Mouse (Mus musculus): ENCODE measurements around the gene Ppp2r2c. TPM values are rescaled to one million over a fixed set of nuclear protein-coding genes. Genes with fewer than 3 reads are reported as not detected.

The Ppp2r2c gene
- polyA plus RNA-seq, 1 experiment from 2014 or later, result 0.24 TPM

DNA sequence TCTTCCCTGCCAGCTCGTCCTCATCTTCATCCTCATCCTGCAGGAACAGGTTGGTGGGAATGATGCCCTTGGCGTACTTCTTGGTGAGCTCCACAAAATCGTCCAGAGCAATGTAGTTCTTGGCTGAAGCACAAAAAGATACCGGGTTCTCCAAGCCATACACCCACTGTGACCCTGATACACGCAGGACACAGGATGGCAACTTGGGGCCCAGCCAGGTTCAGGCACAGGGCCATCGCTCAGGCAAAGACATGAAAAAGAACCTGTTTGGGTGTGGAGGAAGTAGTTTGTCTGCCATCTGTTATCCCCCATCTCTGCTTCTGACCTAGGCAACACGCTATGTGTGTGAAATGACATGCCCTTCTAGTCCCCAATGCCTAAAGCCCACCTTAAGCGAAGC, 103.3 kb downstream of the Ppp2r2c start:
- Histone ChIP-seq H3K4me2 (ENCODE audit: low read depth, severe bottlenecking) (no peak overlapping the region), H3K4me1 (ENCODE audit: control insufficient read depth, insufficient read depth, low read length) (no peaks in the 10 kb centered on the region), H3K9me3 (ENCODE audit: control insufficient read depth, low read length) (no peaks in the 10 kb centered on the region), H3K4me3 (ENCODE audit: low read depth, low read length) (no peak overlapping the region), H3K9ac (ENCODE audit: low read length) (no peak overlapping the region), H3K36me3 (ENCODE audit: control insufficient read depth, insufficient read depth, low read length) (peaks cover 6% of the 10 kb centered on the region; the same call in 1 of the 2 replicates), H3K27ac (replicated peaks; ENCODE audit: low read depth, low read length) (no peak overlapping the region), H3K27me3 (ENCODE audit: control insufficient read depth, insufficient read depth, low read length) (no peaks in the 10 kb centered on the region)
- ATAC-seq (ENCODE audit: insufficient number of reproducible peaks, low FRiP score, low TSS enrichment, low read depth), result no peak
- WGBS, result 88% methylated on average over 8 of the region's 8 CpGs
- no peak for DNase-seq (ENCODE audit: low spot score)

DNA sequence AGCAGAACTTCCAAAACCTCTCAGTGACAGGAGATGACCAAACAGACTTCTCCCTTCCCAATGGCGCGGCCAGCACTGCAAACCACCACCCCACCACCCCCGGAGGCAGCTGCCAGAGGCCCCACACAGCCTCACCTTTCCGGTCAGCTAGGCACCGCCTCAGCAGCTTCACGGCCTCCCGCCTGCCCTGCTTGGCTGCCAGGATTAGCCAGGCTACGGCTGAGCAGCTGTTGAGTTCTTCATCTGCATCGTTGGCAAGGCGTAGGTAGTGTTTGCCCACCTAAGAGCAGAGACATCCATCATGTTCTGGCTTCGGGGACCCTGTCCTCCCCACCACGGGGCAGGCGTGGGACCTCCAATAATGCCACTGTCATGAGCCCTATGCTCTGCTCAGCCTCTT, 107.0 kb downstream of the Ppp2r2c start:
- WGBS, result 84% methylated on average over 13 of the region's 13 CpGs
- Histone ChIP-seq H3K4me2 (ENCODE audit: low read depth, severe bottlenecking) (no peak overlapping the region), H3K27ac (replicated peaks; ENCODE audit: low read depth, low read length) (no peak overlapping the region), H3K27me3 (ENCODE audit: control insufficient read depth, insufficient read depth, low read length) (no peaks in the 10 kb centered on the region), H3K9ac (ENCODE audit: low read length) (no peak overlapping the region), H3K36me3 (ENCODE audit: control insufficient read depth, insufficient read depth, low read length) (no peaks in the 10 kb centered on the region), H3K4me3 (ENCODE audit: low read depth, low read length) (no peak overlapping the region), H3K4me1 (ENCODE audit: control insufficient read depth, insufficient read depth, low read length) (no peaks in the 10 kb centered on the region), H3K9me3 (ENCODE audit: control insufficient read depth, low read length) (no peaks in the 10 kb centered on the region)
- DNase-seq (ENCODE audit: low spot score) (no peak), ATAC-seq (ENCODE audit: insufficient number of reproducible peaks, low FRiP score, low TSS enrichment, low read depth) (no peak)

DNA sequence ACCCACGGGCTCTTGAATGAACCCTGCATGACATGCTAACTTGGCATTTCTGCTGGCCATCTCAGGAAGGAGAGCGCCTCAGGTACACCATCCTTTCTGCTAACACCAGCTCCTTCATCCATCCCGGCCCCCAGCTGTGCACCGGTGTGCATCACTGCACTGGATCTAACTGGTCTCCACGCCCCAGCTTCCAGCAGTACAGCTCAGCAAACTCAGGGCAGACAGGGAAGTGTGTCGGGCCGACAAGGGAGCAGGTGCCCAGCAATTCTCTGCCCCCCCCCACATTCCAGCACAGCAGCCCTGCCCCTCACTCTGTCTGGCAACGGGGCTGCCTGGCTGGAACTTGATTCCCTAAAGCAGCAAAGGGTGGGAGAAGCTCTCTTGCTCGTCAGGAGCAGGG, 109.5 kb downstream of the Ppp2r2c start:
- H3K9ac ChIP-seq (ENCODE audit: low read length), result no peak overlapping the region
- no peak overlapping the region for H3K4me2 ChIP-seq (ENCODE audit: low read depth, severe bottlenecking)
- no peak for DNase-seq (ENCODE audit: low spot score)
- H3K4me1 ChIP-seq (ENCODE audit: control insufficient read depth, insufficient read depth, low read length), result no peaks in the 10 kb centered on the region
- 74% methylated on average over 9 of the region's 9 CpGs for WGBS
- H3K36me3 ChIP-seq (ENCODE audit: control insufficient read depth, insufficient read depth, low read length), result no peaks in the 10 kb centered on the region
- H3K9me3 ChIP-seq (ENCODE audit: control insufficient read depth, low read length), result no peaks in the 10 kb centered on the region
- no peak overlapping the region for H3K27ac ChIP-seq (replicated peaks; ENCODE audit: low read depth, low read length)
- no peak overlapping the region for H3K4me3 ChIP-seq (ENCODE audit: low read depth, low read length)
- H3K27me3 ChIP-seq (ENCODE audit: control insufficient read depth, insufficient read depth, low read length), result no peaks in the 10 kb centered on the region
- no peak for ATAC-seq (ENCODE audit: insufficient number of reproducible peaks, low FRiP score, low TSS enrichment, low read depth)

DNA sequence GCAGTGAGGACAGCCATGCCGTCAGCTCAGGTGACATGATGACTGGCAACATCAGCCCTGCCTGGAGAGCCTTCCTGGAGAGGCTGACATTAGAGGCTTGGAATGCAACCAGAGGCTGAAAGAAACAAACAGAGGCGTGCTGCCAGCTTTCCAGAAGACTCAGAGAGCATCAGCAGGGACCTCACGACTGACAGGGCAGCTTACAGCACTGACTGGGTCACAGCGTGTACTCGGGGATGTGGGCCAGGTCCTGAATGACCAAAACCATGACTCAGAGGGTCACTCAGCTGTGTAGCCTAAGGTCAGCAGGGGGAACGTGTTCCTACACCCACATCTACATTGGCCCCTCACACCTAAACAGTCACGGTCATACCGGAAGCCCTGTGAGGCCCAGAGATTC, 110.7 kb downstream of the Ppp2r2c start:
- no peak overlapping the region for H3K9ac ChIP-seq (ENCODE audit: low read length)
- H3K27me3 ChIP-seq (ENCODE audit: control insufficient read depth, insufficient read depth, low read length), result no peaks in the 10 kb centered on the region
- ATAC-seq (ENCODE audit: insufficient number of reproducible peaks, low FRiP score, low TSS enrichment, low read depth) (no peak), DNase-seq (ENCODE audit: low spot score) (no peak)
- H3K27ac ChIP-seq (replicated peaks; ENCODE audit: low read depth, low read length), result no peak overlapping the region
- no peaks in the 10 kb centered on the region for H3K9me3 ChIP-seq (ENCODE audit: control insufficient read depth, low read length)
- no peak overlapping the region for H3K4me3 ChIP-seq (ENCODE audit: low read depth, low read length)
- 81% methylated on average over 8 of the region's 8 CpGs for WGBS
- H3K36me3 ChIP-seq (ENCODE audit: control insufficient read depth, insufficient read depth, low read length), result no peaks in the 10 kb centered on the region
- no peak overlapping the region for H3K4me2 ChIP-seq (ENCODE audit: low read depth, severe bottlenecking)
- no peaks in the 10 kb centered on the region for H3K4me1 ChIP-seq (ENCODE audit: control insufficient read depth, insufficient read depth, low read length)

DNA sequence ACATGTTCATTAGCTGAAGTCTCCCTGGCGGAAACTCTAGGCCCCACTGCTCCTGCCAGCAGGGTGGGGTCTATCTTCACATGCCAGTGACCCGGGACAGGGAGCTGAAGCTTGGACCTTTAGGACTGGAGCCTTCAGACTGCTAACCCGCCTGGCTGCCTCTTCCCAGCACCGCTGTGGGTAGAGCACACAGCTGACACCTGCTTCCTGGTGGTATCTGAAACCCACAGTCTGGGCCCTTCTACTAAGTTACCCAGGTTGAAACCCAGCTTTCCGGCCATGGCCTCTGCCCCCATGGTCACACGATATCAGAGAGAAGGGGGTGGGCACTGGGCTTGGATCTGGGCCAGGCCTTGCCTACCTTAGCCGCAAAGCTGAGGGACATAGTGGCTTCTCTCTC, 111.3 kb downstream of the Ppp2r2c start:
- Histone ChIP-seq H3K4me3 (ENCODE audit: low read depth, low read length) (no peak overlapping the region), H3K27me3 (ENCODE audit: control insufficient read depth, insufficient read depth, low read length) (no peaks in the 10 kb centered on the region), H3K9ac (ENCODE audit: low read length) (no peak overlapping the region), H3K36me3 (ENCODE audit: control insufficient read depth, insufficient read depth, low read length) (no peaks in the 10 kb centered on the region), H3K9me3 (ENCODE audit: control insufficient read depth, low read length) (no peaks in the 10 kb centered on the region), H3K4me2 (ENCODE audit: low read depth, severe bottlenecking) (no peak overlapping the region), H3K27ac (replicated peaks; ENCODE audit: low read depth, low read length) (no peak overlapping the region), H3K4me1 (ENCODE audit: control insufficient read depth, insufficient read depth, low read length) (no peaks in the 10 kb centered on the region)
- no peak for ATAC-seq (ENCODE audit: insufficient number of reproducible peaks, low FRiP score, low TSS enrichment, low read depth)
- WGBS, result 85% methylated on average over 7 of the region's 7 CpGs
- DNase-seq (ENCODE audit: low spot score), result no peak

DNA sequence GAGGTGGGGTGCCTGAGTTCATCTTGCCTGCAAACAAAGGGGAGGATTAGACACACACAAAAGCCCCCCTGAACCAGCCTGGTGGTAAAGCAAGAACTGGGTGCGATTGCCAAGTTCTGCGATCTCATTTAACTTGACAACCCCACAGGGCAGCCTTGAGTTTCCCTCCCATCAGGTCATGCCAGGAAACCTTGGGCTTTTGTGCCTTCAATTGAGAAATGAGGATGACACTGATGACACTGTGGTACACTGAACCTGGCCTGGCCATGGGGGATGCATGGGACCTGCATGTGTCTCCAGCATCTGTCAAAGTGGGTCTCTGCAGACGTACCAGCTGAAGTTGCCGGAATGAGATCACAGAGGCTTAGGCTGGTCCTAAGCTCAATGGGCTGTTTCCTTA, 114.0 kb downstream of the Ppp2r2c start:
- ATAC-seq (ENCODE audit: insufficient number of reproducible peaks, low FRiP score, low TSS enrichment, low read depth) (no peak), DNase-seq (ENCODE audit: low spot score) (no peak)
- 89% methylated on average over 4 of the region's 4 CpGs for WGBS
- Histone ChIP-seq H3K27ac (replicated peaks; ENCODE audit: low read depth, low read length) (no peak overlapping the region), H3K9ac (ENCODE audit: low read length) (no peak overlapping the region), H3K4me2 (ENCODE audit: low read depth, severe bottlenecking) (no peak overlapping the region), H3K4me1 (ENCODE audit: control insufficient read depth, insufficient read depth, low read length) (no peaks in the 10 kb centered on the region), H3K36me3 (ENCODE audit: control insufficient read depth, insufficient read depth, low read length) (no peaks in the 10 kb centered on the region), H3K27me3 (ENCODE audit: control insufficient read depth, insufficient read depth, low read length) (no peaks in the 10 kb centered on the region), H3K9me3 (ENCODE audit: control insufficient read depth, low read length) (no peaks in the 10 kb centered on the region), H3K4me3 (ENCODE audit: low read depth, low read length) (no peak overlapping the region)

DNA sequence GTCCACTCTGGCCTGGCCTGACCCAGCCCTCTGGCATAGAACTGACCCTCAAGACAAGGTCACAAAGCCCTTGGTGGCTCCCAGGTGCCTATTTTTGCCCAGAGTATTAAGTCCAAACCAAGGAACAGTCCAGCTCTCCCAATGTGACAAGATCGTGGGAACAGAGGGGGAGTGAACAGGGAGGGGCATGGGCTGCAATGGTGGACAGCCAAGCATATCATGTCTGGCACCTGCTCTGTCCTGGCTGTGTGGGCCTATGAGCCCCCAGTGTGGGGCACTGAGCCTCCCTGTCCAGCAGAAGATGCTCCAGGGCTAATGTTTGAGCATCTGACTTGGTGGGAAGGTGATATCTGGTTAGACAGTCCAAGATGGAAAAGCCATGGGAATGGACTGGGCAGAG, 118.3 kb downstream of the Ppp2r2c start:
- H3K36me3 ChIP-seq (ENCODE audit: control insufficient read depth, insufficient read depth, low read length), result no peaks in the 10 kb centered on the region
- no peaks in the 10 kb centered on the region for H3K27me3 ChIP-seq (ENCODE audit: control insufficient read depth, insufficient read depth, low read length)
- no peaks in the 10 kb centered on the region for H3K9me3 ChIP-seq (ENCODE audit: control insufficient read depth, low read length)
- DNase-seq (ENCODE audit: low spot score) (no peak), ATAC-seq (ENCODE audit: insufficient number of reproducible peaks, low FRiP score, low TSS enrichment, low read depth) (no peak)
- H3K4me1 ChIP-seq (ENCODE audit: control insufficient read depth, insufficient read depth, low read length), result no peaks in the 10 kb centered on the region
- H3K4me2 ChIP-seq (ENCODE audit: low read depth, severe bottlenecking), result no peak overlapping the region
- H3K9ac ChIP-seq (ENCODE audit: low read length), result no peak overlapping the region
- 81% methylated on average over 1 of the region's 1 CpGs for WGBS
- H3K4me3 ChIP-seq (ENCODE audit: low read depth, low read length), result no peak overlapping the region
- no peak overlapping the region for H3K27ac ChIP-seq (replicated peaks; ENCODE audit: low read depth, low read length)

DNA sequence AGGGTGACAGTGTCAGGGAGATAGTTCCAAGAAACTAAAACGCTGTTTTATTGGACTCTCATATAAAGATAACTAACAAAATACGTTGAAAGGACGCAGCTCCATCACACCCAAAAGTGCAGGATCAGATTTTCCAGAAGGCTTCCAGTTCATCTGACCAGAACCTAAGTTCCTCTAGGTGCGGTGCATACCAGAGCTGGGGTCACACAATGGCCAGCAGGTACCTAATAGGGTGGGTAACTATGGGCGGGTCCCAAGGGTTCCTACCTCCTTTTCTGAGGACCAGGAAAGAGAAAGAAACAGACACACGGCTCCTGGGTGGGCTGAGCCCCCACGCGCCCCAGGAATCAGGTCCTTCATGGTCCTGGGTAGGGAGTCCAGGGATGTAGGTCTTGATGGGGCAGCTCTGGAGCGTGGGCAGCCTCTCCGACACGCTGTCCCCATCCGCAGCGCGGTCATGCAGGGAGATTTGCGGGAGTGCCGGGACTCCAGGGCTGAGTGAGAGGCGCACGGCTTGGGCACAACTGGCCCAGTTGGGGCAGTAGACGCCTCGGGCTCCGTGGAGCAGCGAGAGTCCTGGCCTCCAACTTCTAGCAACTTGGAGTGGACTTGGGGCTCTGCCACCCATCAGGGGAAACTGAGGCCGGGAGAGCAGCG, 119.9 kb downstream of the Ppp2r2c start:
- no peak for DNase-seq (ENCODE audit: low spot score)
- 13% methylated on average over 24 of the region's 24 CpGs for WGBS
- Histone ChIP-seq H3K9me3 (ENCODE audit: control insufficient read depth, low read length) (no peaks in the 10 kb centered on the region), H3K9ac (ENCODE audit: low read length) (peak overlapping the region; percentile 72), H3K4me2 (ENCODE audit: low read depth, severe bottlenecking) (peak overlapping the region; percentile 96), H3K36me3 (ENCODE audit: control insufficient read depth, insufficient read depth, low read length) (no peaks in the 10 kb centered on the region), H3K4me3 (ENCODE audit: low read depth, low read length) (peak overlapping the region; percentile 72), H3K27me3 (ENCODE audit: control insufficient read depth, insufficient read depth, low read length) (no peaks in the 10 kb centered on the region), H3K4me1 (ENCODE audit: control insufficient read depth, insufficient read depth, low read length) (no peaks in the 10 kb centered on the region), H3K27ac (replicated peaks; ENCODE audit: low read depth, low read length) (no peak overlapping the region)
- peak; percentile 39 for ATAC-seq (ENCODE audit: insufficient number of reproducible peaks, low FRiP score, low TSS enrichment, low read depth)

Measured in limb, embryonic 11.5 days (tissue).